Mouse (Mus musculus) liver, embryonic 14.5 days (tissue): ENCODE results near the gene Hs3st1. TPM values are rescaled to one million over a fixed set of nuclear protein-coding genes. Genes with fewer than 3 reads are reported as not detected.

Experiments used
- ATAC-seq: fragments of 200-750 bp; cut with Nextera tagmentation; 2 replicates; pipeline ENCODE4 v1.8.0; 2017; ENCODE audit warnings: moderate number of reproducible peaks, mild to moderate bottlenecking, moderate library complexity; ENCODE audit not compliant: insufficient read depth
- DNase-seq, 3 experiments: peaks; one replicate each; pipeline ENCODE4 v3.0.0-alpha.2; 2012 to 2013; ENCODE audit warnings: low read depth in 3 of 3, low spot score in 3 of 3
- H3K27ac ChIP-seq: fragments of 300-500 bp; sonication (generic); 2 replicates; pipeline ENCODE4 v1.5.1; 2014; ENCODE audit warnings: moderate library complexity, mild to moderate bottlenecking, control low read depth, inconsistent platforms
- H3K27me3 ChIP-seq: fragments of 300-500 bp; sonication (generic); 2 replicates; pipeline ENCODE4 v1.6.1; 2014; ENCODE audit warnings: mild to moderate bottlenecking, low read length, moderate library complexity; ENCODE audit not compliant: control insufficient read depth, insufficient read depth
- H3K36me3 ChIP-seq: fragments of 300-500 bp; sonication (generic); replicated peaks from 2 replicates; pipeline ENCODE4 v1.6.1; 2014; ENCODE audit warnings: low read depth; ENCODE audit not compliant: control insufficient read depth, insufficient read depth
- H3K4me1 ChIP-seq, 2 experiments: fragments of 200-500 bp in 1 of 2; fragments of 300-500 bp in 1 of 2; sonication (generic) in 1 of 2; replicated peaks; 2 replicates each; pipeline ENCODE4 v1.6.1; 2012 to 2014; ENCODE audit warnings: antibody characterized with exemption in 1 of 2, inconsistent platforms in 1 of 2, low read length in 1 of 2; ENCODE audit not compliant: control insufficient read depth in 2 of 2, insufficient read depth in 2 of 2
- H3K4me2 ChIP-seq: fragments of 300-500 bp; sonication (generic); 2 replicates; pipeline ENCODE4 v1.6.1; 2014; ENCODE audit warnings: low read depth, mild to moderate bottlenecking, control low read depth, moderate library complexity
- H3K4me3 ChIP-seq, 2 experiments: fragments of 200-500 bp in 1 of 2; fragments of 300-500 bp in 1 of 2; sonication (generic) in 1 of 2; 2 replicates each; pipeline ENCODE4 v1.5.1; 2012 to 2014; ENCODE audit warnings: low read depth in 2 of 2, low read length in 2 of 2, mild to moderate bottlenecking in 2 of 2, control low read depth in 1 of 2, inconsistent platforms in 1 of 2, moderate library complexity in 1 of 2; ENCODE audit not compliant: insufficient read depth in 1 of 2
- H3K9ac ChIP-seq: fragments of 300-500 bp; sonication (generic); replicated peaks from 2 replicates; pipeline ENCODE4 v1.6.1; 2014; ENCODE audit warnings: mild to moderate bottlenecking, control low read depth, moderate library complexity
- H3K9me3 ChIP-seq: fragments of 300-500 bp; sonication (generic); 2 replicates; pipeline ENCODE4 v1.6.1; 2016; ENCODE audit warnings: low read length, mixed read lengths; ENCODE audit not compliant: control insufficient read depth
- CTCF ChIP-seq: IDR thresholded peaks from 2 replicates; pipeline ENCODE4 v1.5.1; 2016; ENCODE audit warnings: antibody characterized with exemption, low read depth, control low read depth
- EP300 ChIP-seq: IDR thresholded peaks from 2 replicates; pipeline ENCODE4 v1.6.1; 2016; ENCODE audit warnings: antibody characterized with exemption, low read depth
- WGBS: fragments of 180-500 bp; shearing (Covaris S2); extraction: QIAGEN DNeasy Blood & Tissue Kit; methylation state at CpG from one replicate; pipeline ENCODE4 v1.1.7; 2014; ENCODE audit not compliant: insufficient replicate concordance; 5-methylcytosine and 5-hydroxymethylcytosine counted together
- polyA plus RNA-seq, 2 experiments: library from polyadenylated mRNA; depleted of rRNA in 1 of 2; stranded (reverse) in 1 of 2; unstranded in 1 of 2; fragments of >200 nt; fragmentation: Nextera tagmentation in 1 of 2; extraction: Ambion mirVana in 1 of 2; gene quantifications; 2 replicates each; pipeline versions ENCODE4 v1.2.1 to v1.2.3; 2012 to 2014

Gene Hs3st1
- polyA plus RNA-seq, 2 experiments, result 0.12 to 0.15 TPM

DNA sequence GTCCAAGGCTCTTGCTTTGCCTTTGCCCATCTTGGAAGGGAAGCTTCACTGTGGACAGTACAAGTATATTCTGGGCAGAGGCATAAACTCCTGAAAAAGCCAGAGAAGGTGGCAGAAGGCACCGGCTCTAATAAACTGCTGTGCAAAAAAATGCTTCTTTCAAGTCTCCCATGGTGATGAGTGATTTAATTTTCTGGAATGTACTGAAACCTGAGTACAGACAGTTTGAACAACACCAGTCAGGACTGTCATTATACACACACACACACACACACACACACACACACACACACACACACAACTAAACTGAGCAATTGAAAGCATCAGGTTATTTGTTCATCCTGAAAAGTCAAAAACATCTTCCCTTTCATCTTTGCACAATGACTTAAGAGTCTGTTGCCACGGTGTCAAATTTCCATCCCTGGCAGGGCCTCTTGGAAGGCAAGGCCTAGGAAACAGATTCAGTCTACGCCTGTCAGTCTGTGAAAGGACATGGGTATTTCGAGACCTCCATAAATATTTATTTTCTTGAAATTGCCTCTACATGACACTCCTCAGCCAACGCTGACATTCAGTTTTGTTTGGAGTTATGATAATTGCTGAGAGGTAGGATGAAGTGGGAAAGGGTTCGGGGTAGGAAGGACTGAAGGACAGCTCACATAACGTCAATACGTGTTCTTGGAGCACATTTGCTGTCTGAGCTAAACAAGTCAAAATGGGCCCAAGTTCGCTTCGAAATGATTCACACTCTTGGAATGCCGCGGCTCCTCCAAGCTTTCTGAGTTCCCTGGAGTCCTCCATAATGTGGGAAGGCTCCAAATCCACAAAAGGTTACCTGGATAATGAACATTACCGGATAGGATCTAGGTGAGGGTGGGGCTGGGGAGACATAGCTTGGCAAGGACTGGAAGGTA is 131.7 kb downstream of the Hs3st1 start:
- Histone ChIP-seq H3K36me3 (no peaks in the 10 kb centered on the region), H3K27ac (no peak overlapping the region), H3K4me1 (no peaks in the 10 kb centered on the region), H3K27me3 (no peaks in the 10 kb centered on the region), H3K9ac (no peak overlapping the region), H3K4me3 (no peak overlapping the region), H3K4me2 (no peak overlapping the region), H3K9me3 (no peaks in the 10 kb centered on the region)
- TF ChIP-seq CTCF (no peak), EP300 (no peak)
- whole genome bisulfite sequencing, result 67% methylated on average over 13 of the region's 13 CpGs
- ATAC-seq, result no peak
- no peak for DNase-seq

DNA sequence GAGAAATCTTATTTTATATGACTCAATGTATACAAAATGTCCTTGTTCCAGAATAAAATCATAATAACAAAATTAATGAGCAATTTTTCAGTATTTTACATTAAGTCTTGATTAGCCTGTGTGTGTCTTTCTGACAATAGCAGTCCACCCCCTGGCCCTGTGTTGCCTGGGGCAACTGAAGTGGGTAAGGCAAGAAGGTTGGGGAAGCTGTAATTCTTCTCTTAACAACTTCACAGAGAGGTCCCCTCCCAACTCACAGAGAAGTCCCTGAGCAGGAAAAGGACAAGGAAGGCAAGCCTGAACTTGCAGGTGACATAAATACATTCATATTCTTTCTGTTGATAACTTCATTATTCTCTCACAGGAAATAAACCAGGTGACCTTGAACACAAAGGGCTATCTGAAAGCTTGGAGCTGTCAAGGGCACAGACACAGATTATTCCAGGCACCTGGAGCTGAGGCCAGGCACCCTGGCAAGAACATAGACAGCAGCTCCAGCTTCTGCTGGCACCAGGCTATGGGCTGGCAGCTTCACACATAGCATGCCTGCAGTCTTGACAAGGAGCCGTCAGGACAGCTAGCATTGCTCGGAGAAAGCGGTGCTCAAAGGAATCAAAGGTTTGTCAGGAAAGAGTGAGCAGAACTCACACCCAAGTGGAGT is 134.9 kb downstream of the Hs3st1 start:
- no peak for TF ChIP-seq CTCF
- TF ChIP-seq EP300, result no peak
- Histone ChIP-seq H3K4me1 (no peaks in the 10 kb centered on the region), H3K27ac (no peak overlapping the region), H3K9ac (no peak overlapping the region), H3K36me3 (no peaks in the 10 kb centered on the region), H3K4me3 (no peak overlapping the region), H3K27me3 (no peaks in the 10 kb centered on the region), H3K4me2 (no peak overlapping the region), H3K9me3 (no peaks in the 10 kb centered on the region)
- no peak for DNase-seq
- WGBS, result 58% methylated on average over 3 of the region's 3 CpGs
- ATAC-seq, result no peak

DNA sequence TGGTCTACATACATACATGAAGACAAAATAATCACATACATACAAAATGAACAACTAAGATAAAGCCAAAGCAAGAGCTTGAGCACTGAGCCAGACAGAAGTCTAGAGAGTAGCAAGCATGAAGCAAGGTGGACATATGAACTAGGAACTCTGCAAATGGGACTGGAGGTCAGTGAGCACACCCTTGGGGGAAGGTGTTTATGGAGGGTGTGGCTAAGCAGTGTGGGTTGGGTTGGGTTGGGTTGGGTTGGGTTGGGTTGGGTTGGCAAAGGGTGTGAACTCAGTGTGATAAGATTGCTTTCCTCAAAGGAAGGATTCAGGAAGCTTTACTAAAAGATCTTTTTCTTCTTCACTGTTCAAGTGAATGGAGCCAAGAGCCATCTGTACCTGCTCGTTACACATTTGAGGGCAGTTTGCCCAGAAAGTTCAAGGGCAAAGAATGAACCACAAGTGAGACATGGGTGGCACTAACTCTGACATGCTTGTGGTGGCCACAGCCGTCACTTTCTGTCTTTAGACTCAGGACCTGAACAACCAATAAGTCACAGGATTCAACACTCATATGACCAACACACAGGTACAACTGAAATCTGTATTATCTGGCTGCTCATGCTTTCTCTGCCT is 137.8 kb downstream of the Hs3st1 start:
- ATAC-seq, result no peak
- H3K4me2 ChIP-seq, result no peak overlapping the region
- H3K36me3 ChIP-seq, result no peaks in the 10 kb centered on the region

DNA sequence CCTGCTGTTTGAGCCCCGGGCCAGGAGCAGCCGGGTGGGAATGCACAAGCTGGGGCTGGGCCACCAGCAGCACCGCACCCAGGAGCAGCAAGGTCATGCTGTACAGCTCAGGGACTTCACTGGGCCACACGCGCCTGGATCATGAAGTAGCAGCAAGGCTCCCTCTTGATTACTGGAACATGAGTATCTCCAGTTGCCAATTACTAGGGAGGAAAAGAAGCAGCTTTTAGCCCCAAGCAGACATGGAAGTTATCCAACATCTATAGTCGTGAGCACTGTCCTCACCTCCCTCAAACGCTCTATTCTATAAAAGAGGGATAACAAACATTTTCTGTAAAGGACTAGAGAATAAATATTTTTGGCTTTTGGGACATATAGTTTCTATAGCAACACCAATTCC is 140.1 kb downstream of the Hs3st1 start:
- Histone ChIP-seq H3K4me2 (no peak overlapping the region), H3K4me3 (no peak overlapping the region), H3K27me3 (no peaks in the 10 kb centered on the region), H3K9ac (no peak overlapping the region), H3K27ac (no peak overlapping the region), H3K36me3 (no peaks in the 10 kb centered on the region), H3K9me3 (no peaks in the 10 kb centered on the region), H3K4me1 (no peaks in the 10 kb centered on the region)
- no peak for ATAC-seq
- no peak for TF ChIP-seq CTCF
- TF ChIP-seq EP300, result no peak
- WGBS, result 69% methylated on average over 7 of the region's 7 CpGs
- no peak for DNase-seq

More for the DNA sequence above, 137.8 kb downstream of the Hs3st1 start:
- no peak for DNase-seq
- WGBS, result 50% methylated on average over 2 of the region's 2 CpGs
- Histone ChIP-seq H3K4me3 (no peak overlapping the region), H3K4me1 (no peaks in the 10 kb centered on the region), H3K9me3 (no peaks in the 10 kb centered on the region), H3K9ac (no peak overlapping the region), H3K27ac (no peak overlapping the region), H3K27me3 (no peaks in the 10 kb centered on the region)
- no peak for TF ChIP-seq CTCF

DNA sequence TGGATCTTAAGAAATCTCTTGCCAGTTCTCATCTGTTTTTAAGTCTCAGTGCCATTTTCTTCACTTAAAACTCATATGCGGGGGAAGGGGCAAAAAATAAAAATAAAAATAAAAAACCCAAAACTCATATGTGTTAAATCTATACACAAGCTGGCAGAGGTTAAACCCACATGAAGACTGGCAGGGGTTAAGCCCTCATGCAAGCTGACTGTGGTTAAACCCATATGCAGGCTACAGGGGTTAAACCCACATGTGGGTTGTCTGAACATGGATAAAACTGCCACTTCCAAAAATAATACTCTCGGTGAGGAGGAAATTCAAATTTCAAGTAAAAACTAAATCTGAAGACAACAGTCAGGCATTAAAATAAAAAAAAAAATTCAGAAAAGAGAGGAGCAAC is 141.7 kb downstream of the Hs3st1 start:
- no peak for TF ChIP-seq EP300
- no peak for TF ChIP-seq CTCF
- no peak for DNase-seq
- Histone ChIP-seq H3K36me3 (no peaks in the 10 kb centered on the region), H3K27ac (no peak overlapping the region), H3K9me3 (no peaks in the 10 kb centered on the region), H3K4me3 (no peak overlapping the region), H3K4me1 (no peaks in the 10 kb centered on the region), H3K27me3 (no peaks in the 10 kb centered on the region), H3K4me2 (no peak overlapping the region), H3K9ac (no peak overlapping the region)
- WGBS, result 54% methylated on average over 2 of the region's 2 CpGs
- no peak for ATAC-seq
